Mouse (Mus musculus): Measurements from ENCODE around the gene Gm10234.

Gene Gm10234

GRCm38 (mm10) chr6:95321812-95322211 lies at the start of gene Gm10234:
Gm10234 (plus strand) TSS chr6:95322112.
- no peak for DNase-seq

- DNase-seq = no peak
Observed at GRCm38 (mm10) chr6:95277633-95278032, 44.3 kb upstream of the Gm10234 start.

GRCm38 (mm10) chr6:95296025-95296424 lies 25.9 kb upstream of the Gm10234 start:
- no peak for DNase-seq

GRCm38 (mm10) chr6:95298387-95298786 lies 23.5 kb upstream of the Gm10234 start:
- DNase-seq = no peak

GRCm38 (mm10) chr6:95300658-95301057 lies 21.3 kb upstream of the Gm10234 start:
- DNase-seq = no peak

- DNase-seq = no peak
Observed at GRCm38 (mm10) chr6:95331191-95331590, 9.3 kb downstream of the Gm10234 start.

GRCm38 (mm10) chr6:95334781-95335180 lies 12.9 kb downstream of the Gm10234 start:
- no peak for DNase-seq

GRCm38 (mm10) chr6:95349378-95349777 lies 27.5 kb downstream of the Gm10234 start:
- no peak for DNase-seq

- no peak for DNase-seq
Observed at GRCm38 (mm10) chr6:95353043-95353442, 31.1 kb downstream of the Gm10234 start.

- DNase-seq = no peak
Observed at GRCm38 (mm10) chr6:95353886-95354285, 32.0 kb downstream of the Gm10234 start.

GRCm38 (mm10) chr6:95360084-95360483 lies 38.2 kb downstream of the Gm10234 start:
- DNase-seq = no peak

GRCm38 (mm10) chr6:95362707-95363106 lies 40.8 kb downstream of the Gm10234 start:
- no peak for DNase-seq

- no peak for DNase-seq
Observed at GRCm38 (mm10) chr6:95371811-95372210, 49.9 kb downstream of the Gm10234 start.
